In genomic region chr4:88081417-88081816, GRCm38 (mm10) we compare ENCODE assay signal across 24 mouse cellular contexts. TPM values are rescaled to one million over a fixed set of nuclear protein-coding genes. Genes with fewer than 3 reads are reported as not detected.
DNase-seq lines count a peak whose midpoint lies in the region; ATAC-seq and TF ChIP-seq lines count a peak whose summit lies in the region.
"Had no signal": no experiment of that assay in that cellular context is flagged by ENCODE, and none has a peak within 500 bp of the region (broad histone marks: within the 10 kb centered on the region; RNA-seq: fewer than 3 reads in every experiment).

No protein-coding gene starts in this region.

- no peak for TF ChIP-seq POLR2A in MEL (IDR thresholded peaks at IDR 0.05; ENCODE audit: control insufficient read depth in 1 of 2, insufficient read depth in 1 of 2, low read depth in 1 of 2, low read length in 2 of 2, poor library complexity in 1 of 2)

- no peaks in the 10 kb centered on the region for H3K79me2 ChIP-seq in MEL (ENCODE audit: control insufficient read depth, insufficient read depth, low read length, poor library complexity)

- 0 out of 2 replicates have a peak overlapping the region, but pooled peaks have one; percentile 3 for H3K4me2 ChIP-seq in lung, embryonic 15.5 days
- no peak overlapping the region for H3K4me2 ChIP-seq in lung, postnatal 0 days (replicated peaks; ENCODE audit: low read depth, low read length)
- H3K4me2 ChIP-seq in liver, embryonic 16.5 days (ENCODE audit: low read depth, low read length): 0 out of 2 replicates have a peak overlapping the region, but pooled peaks have one; percentile 18
- no peak overlapping the region for H3K4me2 ChIP-seq in hindbrain, embryonic 14.5 days (replicated peaks)
- H3K4me2 ChIP-seq in midbrain, embryonic 13.5 days (replicated peaks): no peak overlapping the region
- H3K4me2 ChIP-seq: forebrain, embryonic 13.5 days; heart, embryonic 15.5 days; hindbrain, embryonic 15.5 days; midbrain, embryonic 12.5 days; neural tube, embryonic 13.5 days had no signal

- TF ChIP-seq EP300 in lung, postnatal 0 days (IDR thresholded peaks at IDR 0.05): no peak
- no peak for TF ChIP-seq EP300 in MEL (IDR thresholded peaks at IDR 0.05; ENCODE audit: low read depth in 1 of 2, low read length in 2 of 2)

- no peaks in the 10 kb centered on the region for H3K9me3 ChIP-seq in lung, embryonic 15.5 days
- no peaks in the 10 kb centered on the region for H3K9me3 ChIP-seq in lung, postnatal 0 days (ENCODE audit: low read length)
- H3K9me3 ChIP-seq in MEL (replicated peaks; ENCODE audit: insufficient read depth, low read length): no peaks in the 10 kb centered on the region
- no peaks in the 10 kb centered on the region for H3K9me3 ChIP-seq in liver, embryonic 16.5 days (replicated peaks; ENCODE audit: control insufficient read depth, low read length)
- no peaks in the 10 kb centered on the region for H3K9me3 ChIP-seq in hindbrain, embryonic 14.5 days (ENCODE audit: control insufficient read depth, low read length)
- H3K9me3 ChIP-seq in midbrain, embryonic 13.5 days: no peaks in the 10 kb centered on the region
- H3K9me3 ChIP-seq: forebrain, embryonic 13.5 days; heart, embryonic 15.5 days; hindbrain, embryonic 15.5 days; midbrain, embryonic 12.5 days; neural tube, embryonic 13.5 days had no signal

- H3K4me1 ChIP-seq in lung, embryonic 15.5 days: 0 out of 2 replicates have a peak, but pooled peaks cover 2% of the 10 kb centered on the region
- no peaks in the 10 kb centered on the region for H3K4me1 ChIP-seq in lung, postnatal 0 days (ENCODE audit: insufficient read depth, low read depth, low read length)
- peaks cover 21 to 25% of the 10 kb centered on the region in 2 experiments for H3K4me1 ChIP-seq in MEL (ENCODE audit: control insufficient read depth in 1 of 2, insufficient read depth in 2 of 2, low read length in 2 of 2)
- H3K4me1 ChIP-seq in liver, embryonic 16.5 days (ENCODE audit: control insufficient read depth, low read depth, low read length): no peaks in the 10 kb centered on the region; the same call in none of the 2 replicates
- H3K4me1 ChIP-seq in hindbrain, embryonic 14.5 days (replicated peaks; ENCODE audit: control insufficient read depth, insufficient read depth, low read length): no peaks in the 10 kb centered on the region; the same call in 1 of the 2 replicates
- H3K4me1 ChIP-seq in midbrain, embryonic 13.5 days (replicated peaks): no peaks in the 10 kb centered on the region
- H3K4me1 ChIP-seq: forebrain, embryonic 13.5 days; heart, embryonic 15.5 days; hindbrain, embryonic 15.5 days; midbrain, embryonic 12.5 days; neural tube, embryonic 13.5 days had no signal

- no peak for TF ChIP-seq RAD21 in MEL (IDR thresholded peaks at IDR 0.05; ENCODE audit: low read depth, low read length)

- no peak for ATAC-seq in lung, embryonic 15.5 days (ENCODE audit: borderline replicate concordance, extremely low read depth, low FRiP score, low TSS enrichment)
- ATAC-seq in lung, postnatal 0 days: no peak
- no peak for ATAC-seq in liver, embryonic 16.5 days (ENCODE audit: low read depth)
- ATAC-seq in hindbrain, embryonic 14.5 days (ENCODE audit: low FRiP score): no peak
- no peak for ATAC-seq in midbrain, embryonic 13.5 days
- ATAC-seq: forebrain, embryonic 13.5 days; intestine, embryonic 16.5 days had no signal

- WGBS in lung, embryonic 15.5 days: 38% methylated on average over 5 of the region's 5 CpGs
- whole genome bisulfite sequencing in lung, postnatal 0 days: 52% methylated on average over 5 of the region's 5 CpGs
- 62% methylated on average over 5 of the region's 5 CpGs for WGBS in liver, embryonic 16.5 days (ENCODE audit: insufficient replicate concordance)
- WGBS in hindbrain, embryonic 14.5 days: 79% methylated on average over 5 of the region's 5 CpGs
- 81% methylated on average over 5 of the region's 5 CpGs for WGBS in midbrain, embryonic 13.5 days

- no peaks in the 10 kb centered on the region for H3K36me3 ChIP-seq in lung, embryonic 15.5 days
- H3K36me3 ChIP-seq in lung, postnatal 0 days (ENCODE audit: insufficient read depth, low read length): no peaks in the 10 kb centered on the region
- H3K36me3 ChIP-seq in MEL (ENCODE audit: control insufficient read depth in 1 of 2, insufficient read depth in 2 of 2, low read length in 2 of 2): peaks cover 0 to 21% of the 10 kb centered on the region in 2 experiments; a peak in 2 of 4 replicates
- no peaks in the 10 kb centered on the region for H3K36me3 ChIP-seq in liver, embryonic 16.5 days (ENCODE audit: control insufficient read depth, insufficient read depth)
- no peaks in the 10 kb centered on the region for H3K36me3 ChIP-seq in hindbrain, embryonic 14.5 days (replicated peaks; ENCODE audit: control insufficient read depth, insufficient read depth)
- H3K36me3 ChIP-seq in midbrain, embryonic 13.5 days: no peaks in the 10 kb centered on the region
- H3K36me3 ChIP-seq: heart, embryonic 15.5 days; hindbrain, embryonic 15.5 days; midbrain, embryonic 12.5 days; neural tube, embryonic 13.5 days had no signal

- H3K27me3 ChIP-seq in lung, embryonic 15.5 days: no peaks in the 10 kb centered on the region
- H3K27me3 ChIP-seq in lung, postnatal 0 days (replicated peaks; ENCODE audit: insufficient read depth, low read length): no peaks in the 10 kb centered on the region
- no peaks in the 10 kb centered on the region for H3K27me3 ChIP-seq in MEL (ENCODE audit: control insufficient read depth in 1 of 2, insufficient read depth in 2 of 2, low read length in 2 of 2)
- no peaks in the 10 kb centered on the region for H3K27me3 ChIP-seq in liver, embryonic 16.5 days (ENCODE audit: control insufficient read depth, insufficient read depth, low read depth, low read length)
- H3K27me3 ChIP-seq in hindbrain, embryonic 14.5 days (ENCODE audit: control insufficient read depth, insufficient read depth, low read length): no peaks in the 10 kb centered on the region
- no peaks in the 10 kb centered on the region for H3K27me3 ChIP-seq in midbrain, embryonic 13.5 days
- H3K27me3 ChIP-seq: forebrain, embryonic 13.5 days; heart, embryonic 15.5 days; hindbrain, embryonic 15.5 days; midbrain, embryonic 12.5 days; neural tube, embryonic 13.5 days had no signal

- H3K9ac ChIP-seq in lung, embryonic 15.5 days: no peak overlapping the region
- no peak overlapping the region for H3K9ac ChIP-seq in lung, postnatal 0 days (replicated peaks; ENCODE audit: low read depth)
- H3K9ac ChIP-seq in MEL (ENCODE audit: control insufficient read depth, low read depth, low read length, poor library complexity, severe bottlenecking): peak overlapping the region; percentile 72
- H3K9ac ChIP-seq in liver, embryonic 16.5 days (ENCODE audit: low read depth, low read length): no peak overlapping the region
- no peak overlapping the region for H3K9ac ChIP-seq in hindbrain, embryonic 14.5 days
- no peak overlapping the region for H3K9ac ChIP-seq in midbrain, embryonic 13.5 days (replicated peaks)
- H3K9ac ChIP-seq: forebrain, embryonic 13.5 days; heart, embryonic 15.5 days; hindbrain, embryonic 15.5 days; midbrain, embryonic 12.5 days; neural tube, embryonic 13.5 days had no signal

- DNase-seq in lung, postnatal 0 days (ENCODE audit: low spot score): no peak
- peak; percentile 16 for DNase-seq in CD4-positive, CD25-positive, alpha-beta regulatory T cell, adult 2 months (ENCODE audit: low read depth, low spot score)
- peak; percentile 53 for DNase-seq in MEL (ENCODE audit: low read depth, low spot score)
- DNase-seq in retina, postnatal 1 day: no peak
- DNase-seq in hindbrain, embryonic 14.5 days (ENCODE audit: low spot score): no peak
- DNase-seq: cerebellum, adult 11-12 months; cerebellum, postnatal 10 days; gastrocnemius, postnatal 36 days; heart, postnatal 4 days; kidney, postnatal 25 days; layer of hippocampus, postnatal 36 days; lung, adult 18-20 months; right cerebral cortex, adult 18-20 months; right cerebral cortex, postnatal 4 days; thymus, postnatal 14 days had no signal

- no peak for TF ChIP-seq CTCF in lung, postnatal 0 days (IDR thresholded peaks at IDR 0.05)
- TF ChIP-seq CTCF in MEL (IDR thresholded peaks at IDR 0.05 in 2 of 3, conservative IDR thresholded peaks at IDR 0.05 in 1 of 3; ENCODE audit: control insufficient read depth in 1 of 3, insufficient read depth in 1 of 3, low read depth in 2 of 3, low read length in 3 of 3, poor library complexity in 1 of 3, severe bottlenecking in 1 of 3): no peak

- no peak overlapping the region for H3K4me3 ChIP-seq in lung, embryonic 15.5 days
- no peak overlapping the region for H3K4me3 ChIP-seq in lung, postnatal 0 days (ENCODE audit: low read depth, low read length)
- peak overlapping the region; percentile 59 to 74 for H3K4me3 ChIP-seq in MEL (ENCODE audit: control insufficient read depth in 1 of 2, insufficient read depth in 1 of 2, low read depth in 2 of 2, low read length in 2 of 2)
- no peak overlapping the region for H3K4me3 ChIP-seq in liver, embryonic 16.5 days (ENCODE audit: low read depth, low read length)
- no peak overlapping the region for H3K4me3 ChIP-seq in hindbrain, embryonic 14.5 days (replicated peaks; ENCODE audit: low read length)
- H3K4me3 ChIP-seq in midbrain, embryonic 13.5 days (replicated peaks): no peak overlapping the region
- H3K4me3 ChIP-seq: forebrain, embryonic 13.5 days; heart, embryonic 15.5 days; hindbrain, embryonic 15.5 days; midbrain, embryonic 12.5 days; neural tube, embryonic 13.5 days had no signal

- no peak overlapping the region for H3K27ac ChIP-seq in lung, embryonic 15.5 days
- H3K27ac ChIP-seq in lung, postnatal 0 days (ENCODE audit: low read length): no peak overlapping the region
- peak overlapping the region; percentile 74 for H3K27ac ChIP-seq in MEL (ENCODE audit: control insufficient read depth, low read depth, low read length)
- H3K27ac ChIP-seq in liver, embryonic 16.5 days (ENCODE audit: low read length): no peak overlapping the region
- no peak overlapping the region for H3K27ac ChIP-seq in hindbrain, embryonic 14.5 days
- H3K27ac ChIP-seq in midbrain, embryonic 13.5 days: no peak overlapping the region
- H3K27ac ChIP-seq: forebrain, embryonic 13.5 days; heart, embryonic 15.5 days; hindbrain, embryonic 15.5 days; midbrain, embryonic 12.5 days; neural tube, embryonic 13.5 days had no signal

RNA-seq across cellular contexts. Expression of gene Focad, which starts 13.0 kb away (rescaled TPM):
- 14.9 and 15.3 TPM in 2 replicates for polyA plus RNA-seq in lung, embryonic 15.5 days (2015; fragmentation: Nextera tagmentation; extraction: Ambion mirVana)
- 4.8 and 6.3 TPM in 2 replicates for polyA plus RNA-seq in lung, postnatal 0 days (2015; fragmentation: Nextera tagmentation; extraction: Ambion mirVana)
- 17.8 and 18.5 TPM in 2 replicates for total RNA-seq in MEL (2012; rRNA removed)
- polyA plus RNA-seq in MEL (2012; ENCODE audit: insufficient read depth in 1 of 2, insufficient read length in 2 of 2, low read depth in 1 of 2, low replicate concordance in 2 of 2, missing spikeins in 1 of 2): 10 to 100 TPM in 1 of 2 experiments, not detected in 1; 19.7 TPM
- polyA plus RNA-seq in liver, embryonic 16.5 days (2015; fragmentation: Nextera tagmentation; extraction: Ambion mirVana): 7.4 and 8.7 TPM in 2 replicates
- 15.2 and 18.7 TPM in 2 replicates for polyA plus RNA-seq in hindbrain, embryonic 14.5 days (2014; fragmentation: Nextera tagmentation; extraction: Ambion mirVana)
- 10.1 and 12.7 TPM in 2 replicates for polyA plus RNA-seq in midbrain, embryonic 13.5 days (2015; fragmentation: Nextera tagmentation; extraction: Ambion mirVana)

RNA-seq across cellular contexts. Expression of gene Mllt3, which starts 48.3 kb away (rescaled TPM):
- 44.3 and 45.6 TPM in 2 replicates for polyA plus RNA-seq in lung, embryonic 15.5 days (2015; fragmentation: Nextera tagmentation; extraction: Ambion mirVana)
- 32.7 and 37.0 TPM in 2 replicates for polyA plus RNA-seq in lung, postnatal 0 days (2015; fragmentation: Nextera tagmentation; extraction: Ambion mirVana)
- total RNA-seq in MEL (2012; rRNA removed): 15.4 and 26.6 TPM in 2 replicates
- 10 to 100 TPM in 1 of 2 experiments, not detected in 1; 75.3 TPM for polyA plus RNA-seq in MEL (2012; ENCODE audit: insufficient read depth in 1 of 2, insufficient read length in 2 of 2, low read depth in 1 of 2, low replicate concordance in 2 of 2, missing spikeins in 1 of 2)
- 83.5 and 89.3 TPM in 2 replicates for polyA plus RNA-seq in liver, embryonic 16.5 days (2015; fragmentation: Nextera tagmentation; extraction: Ambion mirVana)
- polyA plus RNA-seq in hindbrain, embryonic 14.5 days (2014; fragmentation: Nextera tagmentation; extraction: Ambion mirVana): 68.8 and 72.9 TPM in 2 replicates
- 115 and 119 TPM in 2 replicates for polyA plus RNA-seq in midbrain, embryonic 13.5 days (2015; fragmentation: Nextera tagmentation; extraction: Ambion mirVana)

Comparison
In these comparisons a context has a peak if more than half of its experiments do, and no peak if none do; other contexts are left out.
1. H3K4me2 ChIP-seq: peak in lung, embryonic 15.5 days (single experiment) and liver, embryonic 16.5 days (single experiment); none in lung, postnatal 0 days (single experiment), hindbrain, embryonic 14.5 days (single experiment) and midbrain, embryonic 13.5 days (single experiment).
2. H3K4me3 ChIP-seq: peak in MEL (2 of 2); none in lung, embryonic 15.5 days (single experiment), lung, postnatal 0 days (single experiment), liver, embryonic 16.5 days (single experiment), hindbrain, embryonic 14.5 days (single experiment) and midbrain, embryonic 13.5 days (single experiment).
3. DNase-seq: peak in CD4-positive, CD25-positive, alpha-beta regulatory T cell, adult 2 months (single experiment) and MEL (single experiment); none in lung, postnatal 0 days (single experiment), retina, postnatal 1 day (single experiment) and hindbrain, embryonic 14.5 days (single experiment).